Mouse (Mus musculus) cerebellum, adult 2 months (tissue): Measurements from ENCODE around the gene Gfra4.

Source experiments
- CTCF ChIP-seq: fragments of 200-500 bp; IDR thresholded peaks from 2 replicates; pipeline ENCODE4 v1.5.1; 2011; ENCODE audit warnings: low read depth, mild to moderate bottlenecking, control low read depth, low read length, moderate library complexity, borderline replicate concordance; ENCODE audit not compliant: insufficient read depth
- POLR2A ChIP-seq: fragments of 200-500 bp; IDR thresholded peaks from 2 replicates; pipeline ENCODE4 v1.6.1; 2011; ENCODE audit warnings: low read length, control low read depth, borderline replicate concordance; ENCODE audit not compliant: insufficient read depth

- no peak for TF ChIP-seq POLR2A
- no peak for TF ChIP-seq CTCF
These were observed 16.5 kb upstream of the Gfra4 start for GRCm38 (mm10) chr2:131059377-131059776.
